Mouse (Mus musculus): ENCODE data around the gene Ttc5.
A peak's percentile ranks its signal among the peaks of the same experiment; 100 is the strongest.
"Not testable (repeated sequence)": the region's sequence is repeated elsewhere in the genome, so short reads cannot be mapped to it uniquely, and the experiment has no call there.

Gene Ttc5

GRCm38 (mm10) chr14:50785251-50785637 is at the start of gene Ttc5:
TSS of gene Ttc5 (minus strand) at chr14:50785519.
- peak; percentile 95 for DNase-seq (ENCODE audit: low read depth, low spot score)

- no peak for DNase-seq (ENCODE audit: low read depth, low spot score)
These were observed 49.1 kb upstream of the Ttc5 start for GRCm38 (mm10) chr14:50834435-50834834.

GRCm38 (mm10) chr14:50833964-50834363 is 48.6 kb upstream of the Ttc5 start:
- no peak for DNase-seq (ENCODE audit: low read depth, low spot score)

GRCm38 (mm10) chr14:50829878-50830277 is 44.6 kb upstream of the Ttc5 start:
- no peak for DNase-seq (ENCODE audit: low read depth, low spot score)

GRCm38 (mm10) chr14:50826579-50826978 is 41.3 kb upstream of the Ttc5 start:
- DNase-seq (ENCODE audit: low read depth, low spot score), result no peak

GRCm38 (mm10) chr14:50824219-50824618 is 38.9 kb upstream of the Ttc5 start:
- peak; percentile 36 for DNase-seq (ENCODE audit: low read depth, low spot score)

GRCm38 (mm10) chr14:50823240-50823639 is 37.9 kb upstream of the Ttc5 start:
- DNase-seq (ENCODE audit: low read depth, low spot score), result no peak

- DNase-seq (ENCODE audit: low read depth, low spot score), result no peak
These were observed 27.7 kb upstream of the Ttc5 start for GRCm38 (mm10) chr14:50813060-50813459.

- DNase-seq (ENCODE audit: low read depth, low spot score), result peak; percentile 97
These were observed 22.3 kb upstream of the Ttc5 start, which contains the start of the genes Ccnb1ip1 and Parp2 for GRCm38 (mm10) chr14:50807487-50808072. TSS of gene Ccnb1ip1 (minus strand) at chr14:50807732. TSS of gene Parp2 (plus strand) at chr14:50807841.

GRCm38 (mm10) chr14:50806469-50806868 is 21.1 kb upstream of the Ttc5 start:
- not testable (repeated sequence) for DNase-seq (ENCODE audit: low read depth, low spot score)

GRCm38 (mm10) chr14:50804683-50805082 is 19.4 kb upstream of the Ttc5 start:
- peak; percentile 55 for DNase-seq (ENCODE audit: low read depth, low spot score)

- peak; percentile 73 for DNase-seq (ENCODE audit: low read depth, low spot score)
These were observed 17.7 kb upstream of the Ttc5 start for GRCm38 (mm10) chr14:50802843-50803562.

GRCm38 (mm10) chr14:50802441-50802840 is 17.1 kb upstream of the Ttc5 start:
- DNase-seq (ENCODE audit: low read depth, low spot score), result peak; percentile 43

- DNase-seq (ENCODE audit: low read depth, low spot score), result peak; percentile 73
These were observed 14.4 kb upstream of the Ttc5 start for GRCm38 (mm10) chr14:50799502-50800259.

GRCm38 (mm10) chr14:50798512-50798911 is 13.2 kb upstream of the Ttc5 start:
- peak; percentile 56 for DNase-seq (ENCODE audit: low read depth, low spot score)

- no peak for DNase-seq (ENCODE audit: low read depth, low spot score)
These were observed 11.1 kb upstream of the Ttc5 start for GRCm38 (mm10) chr14:50796464-50796863.

GRCm38 (mm10) chr14:50795965-50796364 is 10.6 kb upstream of the Ttc5 start:
- DNase-seq (ENCODE audit: low read depth, low spot score), result no peak

GRCm38 (mm10) chr14:50795261-50795935 is 10.1 kb upstream of the Ttc5 start:
- DNase-seq (ENCODE audit: low read depth, low spot score), result no peak

GRCm38 (mm10) chr14:50788157-50788556 is 2.8 kb upstream of the Ttc5 start:
- peak; percentile 52 for DNase-seq (ENCODE audit: low read depth, low spot score)

- peak; percentile 71 for DNase-seq (ENCODE audit: low read depth, low spot score)
These were observed 698 bp downstream of the Ttc5 start for GRCm38 (mm10) chr14:50784391-50785250.

GRCm38 (mm10) chr14:50782166-50782565 is 3.2 kb downstream of the Ttc5 start:
- DNase-seq (ENCODE audit: low read depth, low spot score), result no peak
